Mouse (Mus musculus): Measurements from ENCODE around the gene Fbxw8. TPM values are rescaled to one million over a fixed set of nuclear protein-coding genes. Genes with fewer than 3 reads are reported as not detected.

Fbxw8 gene
- total RNA-seq, 2 experiments from 2014 or later, result 40.3 to 43.6 TPM

- peak; percentile 39 for DNase-seq (ENCODE audit: low spot score)
- intact Hi-C loops (cut with DNase I), result no loop called here
These were observed 97.7 kb downstream of the Fbxw8 start for GRCm38 (mm10) chr5:118057508-118058111.

- intact Hi-C loops (cut with DNase I), result no loop called here
- DNase-seq (ENCODE audit: low spot score), result no peak
These were observed 102.1 kb downstream of the Fbxw8 start for GRCm38 (mm10) chr5:118053205-118053604.

- intact Hi-C loops (cut with DNase I), result no loop called here
These were observed 103.1 kb downstream of the Fbxw8 start for GRCm38 (mm10) chr5:118051981-118052662.

GRCm38 (mm10) chr5:118050743-118051142 lies 104.5 kb downstream of the Fbxw8 start:
- intact Hi-C loops (cut with DNase I), result no loop called here
- DNase-seq (ENCODE audit: low spot score), result no peak

More at GRCm38 (mm10) chr5:118051981-118052662, 103.1 kb downstream of the Fbxw8 start:
- DNase-seq (ENCODE audit: low spot score), result no peak

- intact Hi-C loops (cut with DNase I), result no loop called here
- DNase-seq (ENCODE audit: low spot score), result no peak
These were observed 106.3 kb downstream of the Fbxw8 start for GRCm38 (mm10) chr5:118048928-118049327.

- no peak for DNase-seq (ENCODE audit: low spot score)
- intact Hi-C loops (cut with DNase I), result no loop called here
These were observed 106.9 kb downstream of the Fbxw8 start for GRCm38 (mm10) chr5:118048412-118048811.

- intact Hi-C loops (cut with DNase I), result no loop called here
- no peak for DNase-seq (ENCODE audit: low spot score)
These were observed 108.0 kb downstream of the Fbxw8 start for GRCm38 (mm10) chr5:118047091-118047757.

GRCm38 (mm10) chr5:118045385-118045784 lies 109.9 kb downstream of the Fbxw8 start:
- no peak for DNase-seq (ENCODE audit: low spot score)
- intact Hi-C loops (cut with DNase I), result no loop called here

- DNase-seq (ENCODE audit: low spot score), result no peak
These were observed 110.4 kb downstream of the Fbxw8 start for GRCm38 (mm10) chr5:118044907-118045306.

GRCm38 (mm10) chr5:118043761-118044160 lies 111.5 kb downstream of the Fbxw8 start:
- intact Hi-C loops (cut with DNase I), result no loop called here
- DNase-seq (ENCODE audit: low spot score), result no peak

More at GRCm38 (mm10) chr5:118044907-118045306, 110.4 kb downstream of the Fbxw8 start:
- intact Hi-C loops (cut with DNase I), result no loop called here

GRCm38 (mm10) chr5:118042599-118042998 lies 112.7 kb downstream of the Fbxw8 start:
- intact Hi-C loops (cut with DNase I), result no loop called here
- no peak for DNase-seq (ENCODE audit: low spot score)

- intact Hi-C loops (cut with DNase I), result no loop called here
- DNase-seq (ENCODE audit: low spot score), result no peak
These were observed 116.0 kb downstream of the Fbxw8 start for GRCm38 (mm10) chr5:118039241-118039668.

- intact Hi-C loops (cut with DNase I), result no loop called here
- no peak for DNase-seq (ENCODE audit: low spot score)
These were observed 117.3 kb downstream of the Fbxw8 start for GRCm38 (mm10) chr5:118037798-118038484.

GRCm38 (mm10) chr5:118036888-118037797 lies 118.1 kb downstream of the Fbxw8 start:
- no peak for DNase-seq (ENCODE audit: low spot score)
- intact Hi-C loops (cut with DNase I), result no loop called here

- no peak for DNase-seq (ENCODE audit: low spot score)
- intact Hi-C loops (cut with DNase I), result no loop called here
These were observed 119.5 kb downstream of the Fbxw8 start for GRCm38 (mm10) chr5:118035786-118036185.

GRCm38 (mm10) chr5:118034632-118035031 lies 120.6 kb downstream of the Fbxw8 start:
- DNase-seq (ENCODE audit: low spot score), result no peak
- intact Hi-C loops (cut with DNase I), result no loop called here

- DNase-seq (ENCODE audit: low spot score), result no peak
- intact Hi-C loops (cut with DNase I), result no loop called here
These were observed 121.5 kb downstream of the Fbxw8 start for GRCm38 (mm10) chr5:118033740-118034139.

- intact Hi-C loops (cut with DNase I), result no loop called here
- DNase-seq (ENCODE audit: low spot score), result no peak
These were observed 121.9 kb downstream of the Fbxw8 start for GRCm38 (mm10) chr5:118033328-118033727.

GRCm38 (mm10) chr5:118031508-118031907 lies 123.8 kb downstream of the Fbxw8 start:
- DNase-seq (ENCODE audit: low spot score), result no peak

More at GRCm38 (mm10) chr5:118031508-118031907, 123.8 kb downstream of the Fbxw8 start:
- intact Hi-C loops (cut with DNase I), result no loop called here
